Mouse (Mus musculus) liver, postnatal 0 days (tissue): ENCODE measurements around the gene Igfbp3.

ENCODE experiments used
- CTCF ChIP-seq: sonication (generic); IDR thresholded peaks from 2 replicates; pipeline ENCODE4 v1.5.1; 2016; ENCODE audit warnings: antibody characterized with exemption, low read depth
- EP300 ChIP-seq: IDR thresholded peaks from 2 replicates; pipeline ENCODE4 v1.6.1; 2016; ENCODE audit warnings: antibody characterized with exemption, low read depth, mild to moderate bottlenecking

- no peak for TF ChIP-seq CTCF
- no peak for TF ChIP-seq EP300
Measured at GRCm38 (mm10) chr11:7158196-7158595, 55.5 kb downstream of the Igfbp3 start.
